Mouse (Mus musculus): ENCODE measurements around the gene Hoxa9.
A peak's percentile ranks its signal among the peaks of the same experiment; 100 is the strongest.

Gene Hoxa9

DNA sequence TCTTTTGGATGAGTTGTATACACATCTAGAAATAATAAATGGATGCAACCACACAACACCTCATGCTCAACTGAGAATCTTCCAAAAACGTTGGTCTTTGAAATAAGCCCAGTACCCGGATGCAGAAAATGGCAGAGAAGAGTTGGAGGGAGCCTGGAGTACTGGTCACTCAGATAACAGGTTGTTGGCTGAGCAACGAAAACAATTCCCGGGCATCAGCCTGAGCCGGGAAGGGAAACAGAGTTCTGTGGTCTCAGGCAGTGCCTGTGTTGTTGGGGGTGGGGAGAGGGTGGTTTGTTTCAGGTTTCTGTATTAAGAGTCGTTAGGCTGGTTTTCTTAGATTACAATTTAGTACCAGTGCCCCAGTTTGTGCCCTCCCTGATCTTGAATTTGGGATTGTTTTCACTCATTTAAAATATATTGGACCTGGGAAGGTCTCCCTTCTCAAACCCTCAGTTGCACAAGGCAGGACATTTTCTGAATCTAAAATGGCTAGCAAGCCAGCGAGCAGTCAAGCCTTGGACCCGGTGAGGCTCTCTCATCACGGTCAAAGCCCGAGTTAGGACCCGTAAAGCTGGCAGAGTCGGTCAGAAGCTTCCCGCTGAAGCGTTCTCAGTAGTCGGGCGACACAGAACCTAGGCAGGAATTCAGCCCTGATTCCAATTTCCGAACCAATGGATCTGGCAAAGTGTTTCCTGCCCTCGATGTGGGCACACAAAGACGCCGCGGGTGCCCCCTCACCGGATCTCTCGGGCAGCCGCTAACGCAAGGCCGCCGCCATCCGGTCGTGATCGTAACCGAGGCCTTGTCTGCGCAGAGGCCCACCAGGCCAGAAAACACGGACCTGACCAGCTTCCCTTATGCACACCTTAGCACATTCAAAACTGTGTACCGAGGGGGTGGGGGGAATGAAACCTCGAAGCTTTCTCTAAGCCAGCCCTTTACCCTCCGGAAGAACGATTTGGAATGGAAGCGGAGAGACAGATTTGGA is 2.1 kb downstream of the Hoxa9 start:
- no peak for DNase-seq (ENCODE audit: low read depth, low spot score)

DNA sequence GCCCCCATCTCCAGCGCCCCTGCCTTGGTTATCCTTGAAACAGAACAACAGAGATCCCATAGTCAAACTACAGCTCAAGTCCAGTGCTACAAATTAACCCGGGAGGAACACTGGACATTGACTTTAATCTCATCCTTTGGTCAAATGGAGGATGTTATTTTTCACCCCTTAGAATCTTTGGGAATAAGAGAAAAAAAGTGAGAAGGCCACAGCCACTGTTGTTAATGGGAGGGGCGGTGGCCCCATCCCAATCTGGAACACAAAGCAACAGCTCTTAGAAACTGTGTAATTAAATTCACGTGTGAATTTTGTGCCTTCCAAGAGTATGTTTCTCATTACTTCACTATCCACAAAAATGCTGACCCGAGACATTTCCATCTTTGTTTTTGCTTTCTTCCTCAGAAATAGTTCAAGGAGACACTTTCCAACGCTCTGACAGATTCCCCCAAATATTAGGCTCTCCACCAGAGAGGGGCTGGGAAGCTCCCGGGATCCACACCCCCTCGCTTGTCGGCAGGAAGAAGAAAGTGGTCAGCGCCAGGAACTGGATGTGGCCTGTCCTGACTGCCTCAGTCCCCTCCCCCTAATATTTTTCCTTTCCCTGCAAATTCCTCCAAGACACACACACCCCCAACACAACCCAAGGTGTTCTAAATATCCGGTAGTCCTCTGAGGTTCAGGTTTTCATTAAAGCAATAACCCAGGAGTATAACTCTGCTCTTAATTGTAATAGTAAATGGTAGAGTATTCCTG is 3.2 kb downstream of the Hoxa9 start:
- no peak for DNase-seq (ENCODE audit: low read depth, low spot score)

DNA sequence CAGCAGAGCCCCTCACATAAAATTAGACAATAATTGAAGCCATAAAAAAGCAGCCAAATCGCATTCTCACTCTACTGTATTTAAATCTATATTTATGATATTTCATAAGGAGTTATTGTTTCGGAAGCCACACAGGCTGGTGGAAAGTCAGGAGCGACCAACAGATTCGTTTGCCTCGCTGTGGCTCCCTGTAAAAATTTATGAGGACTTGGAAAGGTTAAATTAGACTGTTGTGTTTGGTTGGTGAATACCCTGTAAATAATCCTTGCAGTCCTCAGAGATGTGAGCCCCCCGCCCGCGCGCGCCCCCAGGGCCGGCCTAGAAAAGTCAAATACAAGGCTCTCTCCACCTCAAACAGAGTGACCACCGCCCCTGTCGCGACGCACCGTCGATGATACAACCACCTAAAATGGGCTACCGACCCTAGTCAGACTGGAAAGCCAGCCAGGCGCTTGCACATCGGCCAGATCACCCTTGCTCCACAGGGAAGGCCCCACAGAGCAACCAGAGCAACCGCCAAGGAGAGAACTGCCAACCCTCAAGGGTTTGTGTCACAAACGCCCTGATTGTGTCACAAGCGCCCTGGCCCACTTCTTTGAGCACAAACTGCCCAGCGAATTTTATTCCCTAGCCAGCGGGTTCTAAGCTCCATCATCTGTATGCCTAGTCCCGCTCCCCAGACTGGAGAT is 4.2 kb downstream of the Hoxa9 start:
- no peak for DNase-seq (ENCODE audit: low read depth, low spot score)

DNA sequence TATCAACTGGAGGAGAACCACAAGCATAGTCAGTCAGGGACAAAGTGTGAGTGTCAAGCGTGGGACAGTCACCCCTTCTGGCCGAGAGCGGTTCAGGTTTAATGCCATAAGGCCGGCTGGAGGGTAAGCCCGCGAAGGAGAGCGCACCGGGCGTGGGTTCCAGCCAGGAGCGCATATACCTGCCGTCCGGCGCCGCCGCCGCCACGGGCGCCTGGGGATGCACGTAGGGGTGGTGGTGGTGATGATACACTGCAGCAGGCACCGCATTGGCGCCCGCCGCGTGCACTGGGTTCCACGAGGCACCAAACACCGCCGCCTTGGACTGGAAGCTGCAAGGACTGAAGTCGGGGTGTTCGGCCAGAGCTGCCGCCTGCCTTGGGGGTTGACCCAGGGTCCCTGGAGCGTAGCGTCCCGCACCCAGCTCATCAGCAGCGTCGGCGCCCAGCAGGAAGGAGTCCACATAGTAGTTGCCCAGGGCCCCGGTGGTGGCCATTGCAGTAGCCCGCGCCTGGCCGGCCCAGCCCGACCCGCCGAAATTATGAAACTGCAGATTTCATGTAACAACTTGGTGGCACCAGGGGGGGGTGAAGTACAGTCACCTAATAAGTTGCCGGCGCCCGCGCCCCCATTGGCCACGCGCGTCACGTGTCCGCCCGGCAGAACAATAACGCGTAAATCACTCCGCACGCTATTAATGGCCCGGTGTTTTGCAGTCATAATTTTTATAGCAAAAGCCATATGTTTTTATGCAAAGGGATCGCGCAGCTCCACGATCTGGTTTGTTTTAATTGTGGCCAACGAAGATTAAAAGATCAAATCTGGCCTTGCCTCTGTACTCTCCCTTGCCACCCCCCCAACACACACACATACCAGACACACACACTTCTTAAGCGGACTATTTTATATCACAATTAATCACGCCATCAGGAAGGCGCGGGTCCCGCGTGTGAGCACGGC is 5.0 kb downstream of the Hoxa9 start:
- no peak for DNase-seq (ENCODE audit: low read depth, low spot score)

DNA sequence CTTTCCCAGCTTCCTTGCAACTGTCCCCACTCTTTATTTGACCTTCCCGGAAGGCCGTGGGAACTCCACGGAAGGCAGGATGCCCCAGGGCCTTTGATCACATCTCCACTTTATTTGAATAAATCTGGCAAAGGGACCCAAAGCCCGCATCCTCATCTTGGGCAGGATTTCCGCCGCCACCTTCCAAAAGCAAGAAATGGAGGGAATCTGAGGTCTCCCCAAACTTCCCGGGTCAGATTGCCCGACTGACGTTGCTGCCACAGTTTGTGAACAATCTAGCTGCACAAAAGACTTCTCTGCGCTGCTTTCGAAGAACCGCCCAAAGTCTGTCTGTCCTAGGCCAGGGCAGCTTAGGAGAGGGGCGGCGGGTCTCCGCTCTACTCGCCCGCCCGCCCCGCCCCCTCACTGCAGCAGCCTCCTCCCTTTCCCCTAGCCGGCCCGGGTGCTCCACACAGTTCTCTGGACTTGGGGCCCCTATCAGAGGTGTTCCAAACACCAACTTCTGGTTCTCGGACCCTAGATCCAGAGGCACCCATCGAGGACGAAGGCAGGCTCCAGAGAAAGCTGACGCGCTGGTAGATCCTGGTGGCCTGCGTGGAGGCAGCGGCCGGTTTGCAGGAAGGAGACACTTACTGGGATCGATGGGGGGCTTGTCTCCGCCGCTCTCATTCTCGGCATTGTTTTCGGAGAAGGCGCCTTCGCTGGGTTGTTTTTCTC is 5.8 kb downstream of the Hoxa9 start:
- DNase-seq (ENCODE audit: low read depth, low spot score), result no peak

DNA sequence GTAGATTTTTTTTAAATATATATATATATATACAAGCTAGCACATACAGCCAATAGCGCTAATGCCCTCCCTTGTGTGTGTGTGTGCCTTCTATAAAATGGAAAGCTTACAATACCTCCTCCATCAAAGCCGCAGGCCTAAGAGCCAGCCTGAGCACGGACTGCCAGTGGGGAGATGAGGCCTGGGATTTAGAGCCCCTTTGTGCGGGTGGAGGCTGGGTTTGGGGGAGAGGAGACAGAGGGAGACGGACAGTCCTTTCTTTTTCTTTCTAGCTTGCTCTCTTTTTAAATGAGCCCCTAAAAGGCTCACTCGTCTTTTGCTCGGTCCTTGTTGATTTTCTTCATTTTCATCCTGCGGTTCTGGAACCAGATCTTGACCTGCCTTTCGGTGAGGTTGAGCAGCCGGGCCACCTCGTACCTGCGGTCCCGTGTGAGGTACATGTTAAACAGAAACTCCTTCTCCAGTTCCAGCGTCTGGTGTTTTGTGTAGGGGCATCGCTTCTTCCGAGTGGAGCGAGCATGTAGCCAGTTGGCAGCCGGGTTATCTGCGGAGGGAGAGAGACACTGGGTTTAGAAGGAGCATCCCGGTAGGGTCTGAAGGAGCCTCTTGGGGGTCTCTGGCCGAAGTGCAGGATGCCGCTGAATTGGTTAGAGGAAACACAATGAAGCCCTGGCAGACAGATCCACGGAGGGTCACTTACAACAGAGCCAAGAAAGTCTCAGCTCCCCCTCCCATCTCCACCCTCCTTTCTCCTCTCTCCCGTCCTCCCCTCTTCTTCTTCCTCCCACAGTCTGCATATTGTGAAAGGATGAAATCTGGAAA is 6.7 kb downstream of the Hoxa9 start:
- DNase-seq (ENCODE audit: low read depth, low spot score), result no peak

DNA sequence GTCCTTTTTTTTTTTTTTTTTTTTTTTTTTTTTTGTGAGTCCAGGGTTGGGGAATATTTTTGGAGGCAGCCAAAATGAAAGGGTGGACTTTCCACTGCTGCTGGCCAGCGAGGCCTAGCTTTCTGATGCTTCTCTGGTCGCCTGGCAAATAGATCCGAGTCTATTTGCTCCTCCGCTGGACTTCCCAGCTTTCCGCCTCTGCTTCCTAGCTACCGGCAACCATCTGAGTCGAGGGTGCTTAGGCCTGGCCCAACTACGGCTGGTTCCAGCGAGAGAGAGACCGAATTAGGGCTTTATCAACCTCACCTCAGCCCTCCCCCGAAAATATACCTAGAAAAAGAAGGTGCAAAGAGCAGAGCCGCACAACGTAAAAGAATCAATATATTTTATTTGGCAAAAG is 8.2 kb downstream of the Hoxa9 start:
- no peak for DNase-seq (ENCODE audit: low read depth, low spot score)

DNA sequence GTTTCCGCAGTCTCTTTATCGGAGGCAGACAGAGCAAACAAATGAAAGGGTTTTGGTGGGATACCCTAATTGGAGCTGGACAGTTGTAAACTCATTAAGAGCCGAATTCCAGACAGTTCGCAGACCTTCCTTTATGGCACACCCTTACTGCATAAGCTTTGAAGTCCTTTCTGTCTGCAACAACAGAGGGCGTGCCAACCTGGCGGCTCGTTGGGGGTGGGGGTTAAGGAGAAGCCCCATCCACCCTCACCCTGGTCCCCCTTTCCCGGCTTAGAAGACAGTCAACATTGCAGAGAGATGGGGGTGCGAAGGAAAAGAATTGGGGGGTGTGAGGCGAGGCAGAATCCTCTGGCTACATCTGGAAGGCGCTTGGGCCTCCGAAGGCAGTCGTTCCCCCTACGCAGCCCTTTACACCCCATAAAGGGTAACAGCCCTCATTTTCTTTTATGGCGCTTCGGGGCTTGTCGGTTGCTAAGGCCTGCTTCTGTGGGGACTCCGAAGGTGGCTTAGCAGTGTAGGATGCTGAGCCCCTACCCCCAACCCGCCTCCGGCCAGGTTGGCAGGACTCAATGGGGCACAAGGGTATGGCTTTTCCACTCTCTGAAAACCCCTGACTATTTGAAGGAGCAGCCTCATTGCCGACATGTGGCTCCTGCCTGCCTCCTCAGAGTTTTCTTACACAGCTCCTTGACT is 8.8 kb downstream of the Hoxa9 start:
- DNase-seq (ENCODE audit: low read depth, low spot score), result no peak

DNA sequence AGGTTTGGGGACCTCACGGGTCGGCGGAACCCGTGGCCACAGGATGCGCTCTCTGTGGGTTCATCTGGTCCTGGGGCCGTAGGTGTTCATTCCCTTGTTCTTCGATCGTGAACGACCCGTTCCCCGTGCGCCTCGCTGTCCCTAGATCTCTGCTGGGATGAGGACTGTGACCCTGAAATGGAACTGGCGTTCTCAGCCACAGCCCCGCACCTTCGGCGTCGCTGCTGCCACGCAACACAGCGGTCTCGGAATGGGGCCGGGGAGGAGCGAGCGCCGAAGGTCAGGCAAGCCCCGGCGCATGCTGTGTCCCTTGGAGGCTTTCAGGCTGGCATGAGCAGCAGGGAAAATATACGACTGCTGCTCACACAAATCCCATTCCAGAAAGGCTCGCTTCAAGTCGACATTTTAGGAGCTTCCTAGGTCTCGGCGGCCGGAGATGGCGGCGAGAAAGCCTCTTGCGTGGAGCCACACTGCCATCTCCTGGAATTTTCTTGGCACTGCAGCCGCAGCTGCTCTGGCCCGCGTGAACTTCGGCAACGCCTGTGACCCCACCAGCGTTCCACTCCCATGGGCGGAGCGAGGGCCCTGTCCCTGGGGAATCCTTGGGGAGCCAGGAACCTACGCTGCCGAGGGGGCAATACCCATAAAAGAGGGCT is 9.4 kb downstream of the Hoxa9 start, which contains the start of gene Hoxa7:
TSS of gene Hoxa7 (minus strand) at position 518 of the 656 bp plus-strand sequence.
- DNase-seq (ENCODE audit: low read depth, low spot score), result peak; percentile 34

DNA sequence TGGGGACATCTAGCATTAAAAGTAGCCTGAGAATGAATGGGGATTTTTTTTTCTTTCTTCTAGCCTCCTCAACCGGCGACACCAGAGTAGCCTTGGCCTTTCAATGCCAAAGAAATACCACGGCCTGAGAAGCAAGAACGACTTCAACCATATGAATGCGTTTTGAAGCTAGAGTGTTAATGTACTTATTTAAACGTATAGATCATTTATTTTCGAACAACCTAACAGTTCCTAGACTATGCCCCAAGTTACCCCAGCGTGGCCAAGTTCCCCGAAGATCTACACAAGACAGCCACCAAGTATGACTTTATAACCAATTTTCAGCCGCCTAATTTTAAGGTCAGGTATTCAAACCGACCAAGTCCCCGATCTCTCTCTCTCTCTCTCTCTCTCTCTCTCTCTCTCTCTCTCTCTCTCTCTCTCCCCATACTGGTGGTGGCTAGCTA is 10.0 kb downstream of the Hoxa9 start:
- DNase-seq (ENCODE audit: low read depth, low spot score), result no peak

DNA sequence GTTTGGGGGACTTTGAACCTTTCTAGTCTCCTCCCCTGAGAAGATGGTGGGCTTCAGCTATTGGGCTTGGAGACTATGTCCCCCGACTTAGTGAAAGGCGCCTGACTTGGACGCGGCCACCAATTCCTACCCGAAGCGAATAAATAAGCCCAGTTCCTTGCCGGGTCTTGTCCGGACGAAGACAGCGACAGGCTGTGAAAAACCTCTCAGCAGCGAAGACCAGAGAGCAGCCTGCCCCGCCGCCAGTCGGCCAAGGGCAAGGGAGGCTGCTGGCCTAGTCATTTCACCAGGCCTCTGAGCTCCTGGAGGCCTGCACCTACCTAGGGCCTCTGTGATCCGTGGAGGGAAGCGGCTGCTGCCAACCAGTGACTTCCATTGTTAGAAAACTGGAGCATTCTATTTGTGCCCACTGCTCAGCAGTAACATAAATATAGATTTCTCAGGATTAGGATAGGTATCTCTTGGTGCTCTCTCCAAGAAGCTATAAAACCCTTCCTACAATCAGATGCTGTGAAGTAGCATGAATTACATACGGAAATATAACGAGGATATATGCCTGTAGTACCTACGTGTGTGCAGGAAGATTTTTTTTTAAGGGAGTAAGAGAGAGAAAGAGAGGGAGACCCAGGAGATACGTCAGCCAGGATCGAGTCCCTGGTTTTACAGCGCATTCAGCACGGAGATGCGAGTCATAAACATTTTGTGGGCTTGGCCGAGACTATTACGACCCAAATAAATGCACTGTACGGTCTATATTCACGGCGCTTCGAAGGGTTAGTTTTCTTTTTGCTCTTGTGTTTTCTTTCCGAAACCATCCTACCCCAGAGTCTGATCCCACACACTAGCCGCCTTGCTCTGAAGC is 10.7 kb downstream of the Hoxa9 start:
- no peak for DNase-seq (ENCODE audit: low read depth, low spot score)

DNA sequence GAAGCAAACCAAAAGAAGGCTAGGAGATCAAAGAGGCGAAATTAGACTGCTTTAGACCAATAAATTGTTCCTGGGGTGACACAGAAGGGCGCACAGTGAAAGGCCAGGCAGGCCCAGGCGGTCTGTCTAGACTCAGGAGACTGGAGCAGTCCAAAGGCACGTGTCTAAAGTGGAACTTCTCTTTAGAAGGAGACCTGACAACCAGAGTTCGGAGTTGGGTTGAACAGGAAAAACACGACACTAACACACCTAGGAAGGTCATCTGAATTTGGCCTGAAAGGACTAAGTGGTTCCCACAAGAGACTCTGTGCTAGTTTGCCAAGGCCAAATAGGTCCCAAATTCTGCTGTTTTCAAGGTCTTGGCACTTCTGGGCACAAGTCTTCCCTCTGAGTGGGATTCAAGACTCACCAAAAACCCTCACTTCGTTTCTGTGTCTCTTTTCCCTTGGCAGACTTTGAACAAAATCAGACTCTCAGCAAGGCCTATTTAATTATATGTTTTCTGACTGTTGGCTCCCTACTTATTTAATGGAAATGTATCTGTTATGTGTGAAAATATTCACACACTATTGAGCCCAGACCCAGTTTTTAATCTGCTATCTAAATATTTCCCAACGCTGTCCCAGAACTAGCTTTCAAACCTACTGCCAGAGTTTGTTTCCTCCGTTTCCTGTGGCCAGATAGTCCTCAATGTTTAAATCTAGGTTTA is 11.5 kb downstream of the Hoxa9 start:
- no peak for DNase-seq (ENCODE audit: low read depth, low spot score)

DNA sequence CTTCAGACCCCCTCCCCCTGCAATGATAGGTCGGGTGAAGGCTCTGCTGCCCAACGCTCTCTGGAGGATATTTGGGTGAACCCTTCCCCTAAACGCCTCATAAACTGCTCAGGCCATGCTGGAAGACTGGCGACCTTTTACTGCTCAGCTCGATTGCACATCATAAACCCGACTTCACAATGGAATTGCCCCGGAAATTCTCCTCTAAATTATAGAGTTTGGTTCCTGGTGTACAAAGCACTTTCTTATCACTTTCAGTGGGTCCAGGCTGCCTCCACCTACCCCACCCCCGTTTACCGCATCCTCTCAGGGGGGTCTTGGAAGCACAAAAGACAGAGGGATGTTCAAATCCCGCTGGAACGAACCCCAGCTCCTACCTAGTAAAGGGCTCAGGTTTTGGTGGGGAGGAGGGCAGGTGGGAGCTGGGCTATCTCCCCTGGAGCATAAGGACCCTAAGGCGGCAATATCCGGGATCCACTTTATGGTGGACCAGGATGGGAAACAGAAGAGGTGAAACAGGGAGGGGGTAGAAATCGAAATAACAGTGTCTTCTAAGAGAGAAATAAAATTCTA is 12.2 kb downstream of the Hoxa9 start:
- no peak for DNase-seq (ENCODE audit: low read depth, low spot score)

DNA sequence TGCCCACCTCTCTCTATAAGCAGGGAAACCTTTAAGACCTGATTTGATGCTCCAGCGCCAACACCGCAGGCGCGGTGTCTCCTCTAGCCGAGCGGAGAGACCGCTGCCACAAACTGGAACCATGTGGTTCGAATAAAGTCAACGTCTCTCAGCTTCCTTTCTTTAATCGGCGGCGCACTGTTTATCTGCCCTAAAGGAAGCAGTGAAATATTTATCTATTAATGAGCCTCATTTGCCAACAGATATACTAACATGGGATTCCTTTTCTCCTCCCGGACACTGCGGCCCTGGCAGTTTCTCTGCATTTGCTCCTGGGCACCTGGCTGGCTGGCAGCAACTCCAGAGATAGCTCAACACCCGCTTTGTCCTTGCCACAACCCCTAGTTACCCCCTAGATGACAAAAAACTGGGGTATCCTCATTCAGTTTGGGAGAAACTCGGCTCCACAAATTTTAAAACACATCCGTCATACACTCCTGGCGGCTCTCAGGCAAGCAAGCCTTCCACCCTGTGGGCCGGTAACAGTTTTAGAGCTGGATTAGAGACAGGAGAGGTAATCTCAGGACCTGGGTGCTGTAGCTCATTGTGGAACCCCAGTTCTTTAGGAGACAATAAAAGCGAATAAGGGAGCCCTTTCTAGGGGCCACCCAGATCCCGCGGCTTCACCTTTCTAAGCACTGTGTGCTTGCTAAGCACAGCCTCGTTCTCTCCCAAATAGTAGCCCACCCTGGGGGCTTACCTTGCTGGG is 12.8 kb downstream of the Hoxa9 start:
- no peak for DNase-seq (ENCODE audit: low read depth, low spot score)

DNA sequence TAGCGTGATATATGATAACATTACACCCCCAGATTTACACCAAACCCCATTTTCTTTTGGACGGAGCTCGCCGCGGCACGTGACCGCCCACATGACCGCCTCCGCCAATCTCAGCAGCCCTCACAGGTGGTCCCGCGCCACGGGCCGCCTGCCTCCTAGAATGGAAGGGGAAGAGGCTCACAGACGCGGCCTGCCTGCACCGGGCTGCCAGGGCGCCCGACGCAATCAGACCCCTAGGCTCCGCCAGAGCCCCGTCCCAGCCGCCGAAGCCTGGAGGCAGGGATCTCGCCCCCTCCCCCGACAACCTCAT is 13.5 kb downstream of the Hoxa9 start:
- DNase-seq (ENCODE audit: low read depth, low spot score), result no peak
